Mouse (Mus musculus): ENCODE measurements at regions not wholly inside any gene's neighbourhood (a gene's known extent, or its start where the extent isn't known, plus 50 kb on each side); places are given as distances from the start of the nearest gene placed in this dataset.
A peak's percentile ranks its signal among the peaks of the same experiment; 100 is the strongest.

GRCm38 (mm10) chr9:8273253-8273652 is 139.2 kb upstream of the Cep126 start:
- no peak for DNase-seq

DNA sequence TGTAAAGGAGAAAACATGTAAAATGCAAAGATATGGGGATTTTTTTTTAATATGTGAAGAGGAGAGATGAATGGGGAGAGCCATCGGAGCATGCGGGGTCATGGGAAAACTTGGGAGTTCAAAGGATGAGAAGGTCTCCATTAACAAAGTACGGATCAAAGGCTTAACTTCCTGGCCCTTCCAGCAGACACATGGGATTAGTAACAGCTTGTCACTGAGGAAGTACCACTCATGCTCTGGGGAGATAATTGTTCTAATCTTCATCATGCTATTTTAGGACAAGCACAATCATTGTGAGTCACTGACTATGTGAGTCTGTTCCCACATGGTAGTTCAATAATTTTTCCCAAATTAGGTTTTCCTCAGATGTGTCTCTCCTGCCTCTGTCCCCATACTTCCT is 115.4 kb upstream of the Cep126 start:
- no peak for DNase-seq

DNA sequence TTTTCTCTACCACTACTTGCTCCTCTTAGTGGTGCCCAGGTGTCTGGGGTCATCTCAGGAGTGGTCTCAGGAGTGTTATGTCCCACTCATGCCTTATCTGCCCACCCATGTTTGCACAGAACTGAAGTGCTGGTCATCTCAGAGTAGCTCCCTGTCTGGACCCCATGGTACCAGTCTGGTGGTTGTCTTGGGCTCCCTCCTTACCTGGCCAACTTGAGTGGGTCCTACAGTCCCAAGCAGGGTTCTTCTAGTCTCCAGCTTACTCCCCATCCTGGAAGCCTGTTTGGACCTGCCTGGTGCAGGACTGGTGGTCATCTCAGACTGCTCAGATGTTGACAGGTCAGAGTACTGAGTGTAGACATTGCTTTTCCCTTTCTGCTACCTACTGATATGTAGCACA is 94.0 kb upstream of the Cep126 start:
- no peak for DNase-seq

GRCm38 (mm10) chr9:8226415-8226814 is 92.3 kb upstream of the Cep126 start:
- no peak for DNase-seq

GRCm38 (mm10) chr9:8208855-8209254 is 74.8 kb upstream of the Cep126 start:
- DNase-seq: peak; percentile 12

DNA sequence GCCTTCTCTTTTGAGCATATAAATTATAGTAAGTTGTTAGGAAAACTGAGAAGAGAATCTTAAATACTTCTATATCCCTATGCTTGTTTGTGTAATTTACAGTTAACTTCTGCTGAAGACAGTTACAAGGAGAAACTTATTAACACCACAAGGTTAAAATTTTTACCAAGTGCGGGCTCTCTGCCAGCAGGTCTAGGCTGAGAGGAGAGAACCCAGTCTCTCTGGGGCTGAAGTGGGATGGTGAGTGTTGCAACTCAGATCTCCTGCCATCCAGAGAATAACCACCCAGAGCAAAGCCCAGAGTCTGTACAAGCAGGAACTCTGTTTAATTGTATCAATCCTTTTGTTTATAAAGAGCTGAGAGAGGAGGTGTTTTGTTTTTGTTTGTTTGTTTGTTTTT is 51.3 kb upstream of the Cep126 start:
- DNase-seq: no peak

Measured in liver (tissue).